In genomic region chr13:58273411-58274258, GRCm38 (mm10) we compare ENCODE assay signal across 8 mouse cellular contexts. TPM values are rescaled to one million over a fixed set of nuclear protein-coding genes. Genes with fewer than 3 reads are reported as not detected.
DNase-seq lines count a peak whose midpoint lies in the region; ATAC-seq and TF ChIP-seq lines count a peak whose summit lies in the region.

No protein-coding gene starts in this region.

- H3K27me3 ChIP-seq in C2C12 (ENCODE audit: control insufficient read depth, insufficient read depth, insufficient read length): no peaks in the 10 kb centered on the region
- no peaks in the 10 kb centered on the region for H3K27me3 ChIP-seq in kidney, postnatal 0 days (ENCODE audit: insufficient read depth, low read length)
- H3K27me3 ChIP-seq in lung, postnatal 0 days (replicated peaks; ENCODE audit: insufficient read depth, low read length): no peaks in the 10 kb centered on the region

- no peaks in the 10 kb centered on the region for H3K36me3 ChIP-seq in C2C12 (ENCODE audit: control insufficient read depth, insufficient read depth)
- no peaks in the 10 kb centered on the region for H3K36me3 ChIP-seq in kidney, postnatal 0 days (ENCODE audit: insufficient read depth, low read length)
- no peaks in the 10 kb centered on the region for H3K36me3 ChIP-seq in lung, postnatal 0 days (ENCODE audit: insufficient read depth, low read length)

- peak; percentile 56 for DNase-seq in MN1 (ENCODE audit: low spot score)
- peak; percentile 48 to 54 for DNase-seq in cerebellum, postnatal 14 days
- DNase-seq in gastrocnemius, postnatal 4 days (ENCODE audit: low spot score in 2 of 2): peak; percentile 37 to 57
- DNase-seq in kidney, postnatal 0 days (ENCODE audit: low spot score): peak; percentile 65
- peak; percentile 74 for DNase-seq in lung, postnatal 0 days (ENCODE audit: low spot score)
- DNase-seq in ovary, postnatal 36 days (ENCODE audit: low spot score): peak; percentile 49

- peak overlapping the region; percentile 86 for H3K27ac ChIP-seq in kidney, postnatal 0 days
- peak overlapping the region; percentile 69 for H3K27ac ChIP-seq in lung, postnatal 0 days (ENCODE audit: low read length)

- no peaks in the 10 kb centered on the region for H3K9me3 ChIP-seq in kidney, postnatal 0 days (replicated peaks; ENCODE audit: low read length)
- H3K9me3 ChIP-seq in lung, postnatal 0 days (ENCODE audit: low read length): no peaks in the 10 kb centered on the region

- WGBS in kidney, postnatal 0 days: under 1% methylated on average over 74 of the region's 115 CpGs
- under 1% methylated on average over 47 of the region's 115 CpGs for WGBS in lung, postnatal 0 days

- H3K79me2 ChIP-seq in C2C12 (ENCODE audit: control insufficient read depth, insufficient read depth): no peaks in the 10 kb centered on the region

- ATAC-seq in kidney, postnatal 0 days (replicated peaks; ENCODE audit: low FRiP score, low read depth): peak; percentile 78
- ATAC-seq in lung, postnatal 0 days: peak; percentile 76
- ATAC-seq in monocyte, adult 5-6 weeks (replicated peaks; ENCODE audit: insufficient number of reproducible peaks, low FRiP score, low TSS enrichment, poor library complexity, severe bottlenecking): no peak

- no peaks in the 10 kb centered on the region for H3K79me3 ChIP-seq in C2C12 (ENCODE audit: low read depth)

- H3K4me2 ChIP-seq in kidney, postnatal 0 days (ENCODE audit: low read length): peak overlapping the region; percentile 83
- H3K4me2 ChIP-seq in lung, postnatal 0 days (replicated peaks; ENCODE audit: low read depth, low read length): peak overlapping the region; percentile 91

- H3K9ac ChIP-seq in kidney, postnatal 0 days (ENCODE audit: low read depth, low read length): peak overlapping the region; percentile 90
- peak overlapping the region; percentile 68 for H3K9ac ChIP-seq in lung, postnatal 0 days (replicated peaks; ENCODE audit: low read depth)

- H3K4me1 ChIP-seq in kidney, postnatal 0 days (replicated peaks; ENCODE audit: insufficient read depth, low read length): 0 out of 2 replicates have a peak, but pooled peaks cover 3% of the 10 kb centered on the region
- peaks cover 3% of the 10 kb centered on the region; the same call in 1 of the 2 replicates for H3K4me1 ChIP-seq in lung, postnatal 0 days (ENCODE audit: insufficient read depth, low read depth, low read length)

- peak overlapping the region; percentile 49 for H3K4me3 ChIP-seq in C2C12 (ENCODE audit: insufficient read depth, poor library complexity, severe bottlenecking)
- H3K4me3 ChIP-seq in kidney, postnatal 0 days (replicated peaks; ENCODE audit: low read depth, low read length): peak overlapping the region; percentile 94
- H3K4me3 ChIP-seq in lung, postnatal 0 days (ENCODE audit: low read depth, low read length): peak overlapping the region; percentile 88

- no peak for TF ChIP-seq EP300 in lung, postnatal 0 days (IDR thresholded peaks at IDR 0.05)

- H3ac ChIP-seq in C2C12 (ENCODE audit: control insufficient read depth, insufficient read length, low read depth): peak overlapping the region; percentile 84

- TF ChIP-seq CTCF in C2C12 (IDR thresholded peaks at IDR 0.05; ENCODE audit: control insufficient read depth, insufficient read depth, insufficient read length): no peak
- no peak for TF ChIP-seq CTCF in kidney, postnatal 0 days (IDR thresholded peaks at IDR 0.05; ENCODE audit: low read depth)
- no peak for TF ChIP-seq CTCF in lung, postnatal 0 days (IDR thresholded peaks at IDR 0.05)

TF ChIP-seq in C2C12, 6 proteins besides CTCF, POLR2A, EP300 and RAD21:
- no peak for TF ChIP-seq CEBPB (IDR thresholded peaks at IDR 0.05; ENCODE audit: low read depth)
- TF ChIP-seq MAX (IDR thresholded peaks at IDR 0.05): no peak
- TF ChIP-seq MYOD1 (IDR thresholded peaks at IDR 0.05; ENCODE audit: control insufficient read depth, insufficient read length, low read depth): no peak
- no peak for TF ChIP-seq FOSL1 (IDR thresholded peaks at IDR 0.05; ENCODE audit: insufficient read depth, low read length, poor library complexity, severe bottlenecking)
- TF ChIP-seq MYOG (IDR thresholded peaks at IDR 0.05; ENCODE audit: control insufficient read depth, extremely low read depth, insufficient read length): no peak

RNA-seq across cellular contexts. Expression of gene Gkap1, which starts 1.9 kb away (rescaled TPM):
- polyA plus RNA-seq in C2C12 (2012; fragmentation: generic; extraction: Trizol): 12.2 TPM
- 10 to 100 TPM; 35.1 to 40.8 TPM for total RNA-seq in gastrocnemius, postnatal 4 days (2021)
- polyA plus RNA-seq in kidney, postnatal 0 days (2015; fragmentation: Nextera tagmentation; extraction: Ambion mirVana): 43.7 and 54.2 TPM in 2 replicates
- 22.5 and 24.4 TPM in 2 replicates for polyA plus RNA-seq in lung, postnatal 0 days (2015; fragmentation: Nextera tagmentation; extraction: Ambion mirVana)
- total RNA-seq in monocyte, adult 5-6 weeks (2017): 0.97 to 3.3 TPM (median 2.5 TPM) in 3 replicates

RNA-seq across cellular contexts. Expression of gene Ubqln1, which starts 58.2 kb away (rescaled TPM):
- polyA plus RNA-seq in C2C12 (2012; fragmentation: generic; extraction: Trizol): 60.0 TPM
- total RNA-seq in gastrocnemius, postnatal 4 days (2021): 10 to 100 TPM; 66.4 to 70.1 TPM
- polyA plus RNA-seq in kidney, postnatal 0 days (2015; fragmentation: Nextera tagmentation; extraction: Ambion mirVana): 80.6 and 82.1 TPM in 2 replicates
- polyA plus RNA-seq in lung, postnatal 0 days (2015; fragmentation: Nextera tagmentation; extraction: Ambion mirVana): 52.3 and 57.3 TPM in 2 replicates
- total RNA-seq in monocyte, adult 5-6 weeks (2017): 45.1 to 61.2 TPM (median 45.8 TPM) in 3 replicates
